14 mouse cellular contexts compared by ENCODE assay signal in genomic region chr5:73912149-73912548, GRCm38 (mm10).
"Had no signal": no experiment of that assay in that cellular context is flagged by ENCODE, and none has a peak within 500 bp of the region (broad histone marks: within the 10 kb centered on the region; RNA-seq: fewer than 3 reads in every experiment).

No protein-coding gene starts in this region.

- H3K4me2 ChIP-seq: liver, embryonic 11.5 days; liver, embryonic 15.5 days; lung, embryonic 14.5 days; midbrain, embryonic 11.5 days; midbrain, embryonic 15.5 days; neural tube, embryonic 13.5 days had no signal

- H3K27me3 ChIP-seq: liver, embryonic 15.5 days; megakaryocyte, embryonic 14.5 days; midbrain, embryonic 15.5 days; neural tube, embryonic 13.5 days had no signal

- H3K27ac ChIP-seq: left cerebral cortex, adult 2 months; limb, embryonic 10.5 days; liver, embryonic 15.5 days; macrophage; midbrain, embryonic 15.5 days; neural tube, embryonic 13.5 days had no signal

- H3K4me3 ChIP-seq: left cerebral cortex, adult 2 months; limb, embryonic 10.5 days; liver, embryonic 15.5 days; megakaryocyte, embryonic 14.5 days; midbrain, embryonic 15.5 days; neural tube, embryonic 13.5 days had no signal

- H3K9me3 ChIP-seq: limb, embryonic 10.5 days; liver, embryonic 15.5 days; midbrain, embryonic 15.5 days; neural tube, embryonic 13.5 days had no signal

- H3K9ac ChIP-seq: liver, embryonic 15.5 days; lung, embryonic 14.5 days; midbrain, embryonic 15.5 days; neural tube, embryonic 13.5 days had no signal

- H3K36me3 ChIP-seq: limb, embryonic 10.5 days; liver, embryonic 15.5 days; midbrain, embryonic 15.5 days; neural tube, embryonic 13.5 days had no signal

- DNase-seq: kidney, postnatal 25 days; lung, embryonic 14.5 days; lung, postnatal 14 days; right cerebral cortex, postnatal 14 days; thymus, postnatal 36 days had no signal

- ATAC-seq: midbrain, embryonic 15.5 days had no signal

- H3K4me1 ChIP-seq: liver, embryonic 15.5 days; megakaryocyte, embryonic 14.5 days; midbrain, embryonic 15.5 days; neural tube, embryonic 13.5 days had no signal
